Mouse (Mus musculus): Measurements from ENCODE around the gene Map3k6. TPM values are rescaled to one million over a fixed set of nuclear protein-coding genes. Genes with fewer than 3 reads are reported as not detected.

Gene Map3k6
- polyA plus RNA-seq, 1 experiment from 2014 or later, result 2.6 TPM

DNA sequence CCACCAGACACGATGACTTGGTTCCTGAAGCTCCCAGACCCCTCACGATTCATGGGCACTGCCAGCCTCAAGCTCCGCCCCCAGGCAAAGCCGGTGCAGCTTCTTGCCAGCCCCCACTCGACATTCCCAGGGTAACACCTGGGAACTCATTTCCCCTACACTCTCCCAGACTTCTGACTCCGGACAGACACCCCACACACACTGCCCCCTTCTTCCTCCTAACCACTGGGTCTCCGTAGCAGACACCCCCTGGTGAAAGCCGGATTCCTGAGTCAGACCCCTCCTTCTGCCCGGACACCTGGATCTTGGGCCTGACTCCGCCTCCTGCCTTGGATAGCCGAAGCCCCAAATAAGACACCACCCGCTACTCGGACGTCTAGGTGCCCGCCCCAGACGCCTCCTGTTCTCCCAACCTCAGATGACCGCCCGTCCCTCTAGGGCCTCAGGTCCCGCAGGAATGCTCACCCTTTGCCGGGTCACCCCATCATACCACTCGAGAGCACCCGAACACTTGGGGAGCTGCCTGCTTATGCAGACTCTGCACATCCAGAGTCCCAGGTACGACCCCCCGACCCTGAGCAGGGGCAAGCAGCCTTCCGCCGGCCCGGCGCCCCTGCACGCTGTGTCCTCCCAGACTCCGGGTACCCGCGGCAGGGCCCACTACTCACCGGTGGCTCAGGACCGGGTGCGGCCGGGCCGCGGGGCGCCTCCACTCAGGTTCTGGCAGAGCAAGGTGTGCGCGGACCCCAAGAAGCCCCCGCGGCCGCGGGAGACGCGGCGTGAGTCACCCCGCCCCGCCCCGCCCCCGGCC, 28.7 kb upstream of the Map3k6 start, which contains the start of the genes Cd164l2 and Gpr3:
Cd164l2 (plus strand) TSS at position 381 of the 811 bp plus-strand sequence.
Gpr3 (minus strand) TSS at position 786 of the 811 bp plus-strand sequence.
- peak within 1 kb of the TSS; percentile 59 for H3K4me3 ChIP-seq (ENCODE audit: low read depth, low read length)
- H3K36me3 ChIP-seq (ENCODE audit: control insufficient read depth, insufficient read depth, low read length), result no peaks in the 10 kb centered on the region
- peaks cover 7% of the 10 kb centered on the region for H3K27me3 ChIP-seq (ENCODE audit: control insufficient read depth, insufficient read depth, low read length)
- no peak within 1 kb of the TSS for H3K27ac ChIP-seq (ENCODE audit: low read depth, low read length)
- H3K4me1 ChIP-seq (ENCODE audit: control insufficient read depth, insufficient read depth, low read length), result peaks cover 13% of the 10 kb centered on the region
- peak within 1 kb of the TSS; percentile 61 for H3K9ac ChIP-seq (replicated peaks; ENCODE audit: low read depth, low read length)
- H3K9me3 ChIP-seq (ENCODE audit: control insufficient read depth, low read length), result no peaks in the 10 kb centered on the region
- ATAC-seq (ENCODE audit: low read depth), result peak; percentile 47
- H3K4me2 ChIP-seq (ENCODE audit: low read depth, low read length), result peak within 1 kb of the TSS; percentile 94
- WGBS, result under 1% methylated on average over 52 of the region's 52 CpGs

DNA sequence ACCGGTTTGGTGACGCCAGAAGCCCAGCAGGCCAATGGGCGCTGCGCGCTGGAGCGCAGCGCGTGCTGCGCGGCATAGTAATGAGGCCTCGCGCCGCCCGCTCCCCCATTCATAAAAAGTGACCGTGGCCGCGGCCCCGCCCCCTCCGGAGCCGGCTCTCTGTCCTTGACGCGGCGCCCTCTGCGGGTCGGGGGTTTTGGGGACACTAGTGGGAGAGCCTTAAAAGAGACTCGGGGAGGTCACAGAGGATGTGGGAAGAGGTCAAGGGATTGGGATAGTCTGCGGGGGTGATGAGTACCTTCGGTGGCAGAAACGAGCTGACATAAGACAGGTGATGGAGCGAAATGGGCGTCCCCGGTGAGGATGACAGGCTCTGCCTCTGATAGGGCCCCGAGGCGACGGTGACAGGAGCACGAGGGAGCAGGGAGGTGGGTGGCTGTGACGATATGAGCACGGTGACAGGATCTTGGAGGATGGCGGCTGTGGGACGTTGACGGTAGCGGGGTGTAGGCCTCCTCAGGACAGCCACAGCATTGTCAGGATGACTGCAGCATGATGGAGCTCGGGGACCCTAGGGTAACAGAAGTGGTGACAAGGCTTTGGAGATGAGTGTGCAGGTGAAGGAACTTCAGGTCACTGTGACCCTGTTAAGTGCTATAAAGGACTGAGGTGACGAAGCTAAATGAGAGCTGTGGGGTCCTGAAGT, 27.9 kb upstream of the Map3k6 start:
- H3K27me3 ChIP-seq (ENCODE audit: control insufficient read depth, insufficient read depth, low read length), result peaks cover 7% of the 10 kb centered on the region

DNA sequence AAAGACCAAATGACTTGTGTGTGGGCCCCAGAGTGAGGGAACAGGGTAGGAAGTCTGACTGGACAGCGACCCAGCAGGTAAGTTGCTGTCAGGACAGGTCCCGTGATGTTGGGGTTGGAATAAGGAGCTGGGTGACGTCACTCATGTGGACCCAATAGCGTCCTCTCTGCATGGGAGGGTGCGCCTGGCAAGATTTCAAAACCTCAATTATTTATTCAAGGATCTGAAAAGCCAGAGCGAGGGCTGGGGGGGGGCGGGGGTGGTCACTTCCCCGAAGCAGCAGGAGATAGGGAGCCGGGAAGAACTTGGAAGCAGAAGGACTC, 27.4 kb upstream of the Map3k6 start:
- peak overlapping the region; percentile 59 for H3K4me3 ChIP-seq (ENCODE audit: low read depth, low read length)
- H3K27me3 ChIP-seq (ENCODE audit: control insufficient read depth, insufficient read depth, low read length), result peaks cover 7% of the 10 kb centered on the region
- H3K4me2 ChIP-seq (ENCODE audit: low read depth, low read length), result peak overlapping the region; percentile 94
- H3K9ac ChIP-seq (replicated peaks; ENCODE audit: low read depth, low read length), result peak overlapping the region; percentile 61; the same call in 1 of the 2 replicates
- WGBS, result under 1% methylated on average over 9 of the region's 9 CpGs
- H3K27ac ChIP-seq (ENCODE audit: low read depth, low read length), result no peak overlapping the region
- 0 out of 2 replicates have a peak, but pooled peaks have one; percentile 15 for ATAC-seq (ENCODE audit: low read depth)
- H3K4me1 ChIP-seq (ENCODE audit: control insufficient read depth, insufficient read depth, low read length), result peaks cover 13% of the 10 kb centered on the region
- H3K9me3 ChIP-seq (ENCODE audit: control insufficient read depth, low read length), result no peaks in the 10 kb centered on the region
- no peaks in the 10 kb centered on the region for H3K36me3 ChIP-seq (ENCODE audit: control insufficient read depth, insufficient read depth, low read length)

More for the DNA sequence above, 27.9 kb upstream of the Map3k6 start:
- peak overlapping the region; percentile 59 for H3K4me3 ChIP-seq (ENCODE audit: low read depth, low read length)
- no peak overlapping the region for H3K27ac ChIP-seq (ENCODE audit: low read depth, low read length)
- H3K36me3 ChIP-seq (ENCODE audit: control insufficient read depth, insufficient read depth, low read length), result no peaks in the 10 kb centered on the region
- ATAC-seq (ENCODE audit: low read depth), result peak; percentile 82
- peaks cover 13% of the 10 kb centered on the region for H3K4me1 ChIP-seq (ENCODE audit: control insufficient read depth, insufficient read depth, low read length)
- 1% methylated on average over 43 of the region's 44 CpGs for WGBS
- no peaks in the 10 kb centered on the region for H3K9me3 ChIP-seq (ENCODE audit: control insufficient read depth, low read length)
- H3K9ac ChIP-seq (replicated peaks; ENCODE audit: low read depth, low read length), result peak overlapping the region; percentile 61
- peak overlapping the region; percentile 94 for H3K4me2 ChIP-seq (ENCODE audit: low read depth, low read length)

DNA sequence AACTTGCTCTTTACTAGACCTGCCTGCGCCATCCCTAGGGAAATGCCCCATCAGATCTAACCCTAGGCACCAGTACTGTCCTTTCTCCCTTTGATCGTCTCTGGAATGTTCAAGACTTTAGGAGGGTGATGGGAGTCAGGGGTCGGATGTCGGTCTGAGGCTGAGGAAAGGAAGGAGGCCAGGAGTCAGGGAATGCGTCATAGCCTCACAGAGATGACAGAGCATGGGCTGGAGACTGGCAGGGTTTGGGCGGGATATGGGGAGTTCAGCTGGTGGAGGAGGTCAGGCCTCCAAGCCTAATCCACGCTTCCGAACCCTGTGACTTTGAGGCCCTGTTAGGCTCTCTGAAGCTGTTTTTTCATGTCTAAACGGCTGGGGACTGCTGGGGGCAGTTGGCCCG, 27.0 kb upstream of the Map3k6 start:
- H3K4me3 ChIP-seq (ENCODE audit: low read depth, low read length), result peak overlapping the region; percentile 59; the same call in 1 of the 2 replicates
- H3K9ac ChIP-seq (replicated peaks; ENCODE audit: low read depth, low read length), result no peak overlapping the region
- peak; percentile 22; the same call in 1 of the 2 replicates for ATAC-seq (ENCODE audit: low read depth)
- no peak overlapping the region for H3K27ac ChIP-seq (ENCODE audit: low read depth, low read length)
- peak overlapping the region; percentile 94 for H3K4me2 ChIP-seq (ENCODE audit: low read depth, low read length)
- H3K9me3 ChIP-seq (ENCODE audit: control insufficient read depth, low read length), result no peaks in the 10 kb centered on the region
- H3K4me1 ChIP-seq (ENCODE audit: control insufficient read depth, insufficient read depth, low read length), result peaks cover 13% of the 10 kb centered on the region
- WGBS, result 9% methylated on average over 10 of the region's 10 CpGs
- H3K36me3 ChIP-seq (ENCODE audit: control insufficient read depth, insufficient read depth, low read length), result no peaks in the 10 kb centered on the region
- peaks cover 7% of the 10 kb centered on the region for H3K27me3 ChIP-seq (ENCODE audit: control insufficient read depth, insufficient read depth, low read length)

DNA sequence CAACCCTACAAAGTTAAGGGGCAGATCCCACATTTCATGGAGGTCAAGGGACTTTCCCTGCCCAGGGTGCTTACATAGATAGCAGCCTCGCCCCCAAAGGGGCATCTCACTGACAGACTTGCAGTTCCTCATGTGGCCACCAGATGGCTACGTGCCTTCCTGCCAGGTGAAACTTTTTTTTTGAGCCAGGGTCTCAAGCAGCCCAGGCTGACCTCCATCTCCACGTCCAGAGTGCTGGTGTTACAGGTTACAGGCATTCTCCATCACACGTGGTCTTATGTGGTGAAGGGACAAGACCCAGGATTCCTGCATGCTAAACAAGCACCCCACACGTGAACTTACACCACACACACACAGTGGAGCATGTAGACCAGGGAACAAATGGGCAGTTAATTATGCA, 23.0 kb upstream of the Map3k6 start:
- Histone ChIP-seq H3K27ac (ENCODE audit: low read depth, low read length) (no peak overlapping the region), H3K4me3 (ENCODE audit: low read depth, low read length) (no peak overlapping the region), H3K36me3 (ENCODE audit: control insufficient read depth, insufficient read depth, low read length) (no peaks in the 10 kb centered on the region), H3K4me1 (ENCODE audit: control insufficient read depth, insufficient read depth, low read length) (peaks cover 8% of the 10 kb centered on the region), H3K9ac (replicated peaks; ENCODE audit: low read depth, low read length) (no peak overlapping the region), H3K9me3 (ENCODE audit: control insufficient read depth, low read length) (no peaks in the 10 kb centered on the region), H3K4me2 (ENCODE audit: low read depth, low read length) (no peak overlapping the region), H3K27me3 (ENCODE audit: control insufficient read depth, insufficient read depth, low read length) (peaks cover 13% of the 10 kb centered on the region)
- 2% methylated on average over 5 of the region's 5 CpGs for WGBS
- ATAC-seq (ENCODE audit: low read depth), result no peak

DNA sequence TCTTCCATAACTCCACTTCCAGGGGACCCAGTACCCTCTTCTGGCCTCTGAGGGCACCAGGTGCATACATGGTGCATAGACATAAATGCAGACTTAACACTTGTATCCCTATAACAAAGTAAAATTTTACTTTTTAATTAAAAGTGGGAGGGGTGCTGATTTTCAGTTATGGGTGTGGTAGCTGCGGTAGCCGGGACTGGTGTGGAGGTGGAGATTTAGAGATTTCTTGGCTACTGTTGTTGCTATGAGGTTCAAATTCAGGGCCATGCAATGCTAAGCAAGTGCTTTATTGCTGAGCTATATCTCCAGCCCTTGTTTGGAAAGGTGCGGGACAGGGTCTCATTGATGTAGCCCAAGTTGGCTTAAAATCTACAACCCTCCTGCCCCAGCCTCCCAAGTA, 21.9 kb upstream of the Map3k6 start:
- WGBS, result 94% methylated on average over 3 of the region's 3 CpGs
- peaks cover 9% of the 10 kb centered on the region; the same call in 1 of the 2 replicates for H3K27me3 ChIP-seq (ENCODE audit: control insufficient read depth, insufficient read depth, low read length)
- H3K4me3 ChIP-seq (ENCODE audit: low read depth, low read length), result no peak overlapping the region
- H3K4me2 ChIP-seq (ENCODE audit: low read depth, low read length), result no peak overlapping the region
- H3K9ac ChIP-seq (replicated peaks; ENCODE audit: low read depth, low read length), result no peak overlapping the region
- ATAC-seq (ENCODE audit: low read depth), result no peak
- H3K27ac ChIP-seq (ENCODE audit: low read depth, low read length), result no peak overlapping the region
- no peaks in the 10 kb centered on the region for H3K36me3 ChIP-seq (ENCODE audit: control insufficient read depth, insufficient read depth, low read length)
- H3K9me3 ChIP-seq (ENCODE audit: control insufficient read depth, low read length), result no peaks in the 10 kb centered on the region
- no peaks in the 10 kb centered on the region for H3K4me1 ChIP-seq (ENCODE audit: control insufficient read depth, insufficient read depth, low read length)

DNA sequence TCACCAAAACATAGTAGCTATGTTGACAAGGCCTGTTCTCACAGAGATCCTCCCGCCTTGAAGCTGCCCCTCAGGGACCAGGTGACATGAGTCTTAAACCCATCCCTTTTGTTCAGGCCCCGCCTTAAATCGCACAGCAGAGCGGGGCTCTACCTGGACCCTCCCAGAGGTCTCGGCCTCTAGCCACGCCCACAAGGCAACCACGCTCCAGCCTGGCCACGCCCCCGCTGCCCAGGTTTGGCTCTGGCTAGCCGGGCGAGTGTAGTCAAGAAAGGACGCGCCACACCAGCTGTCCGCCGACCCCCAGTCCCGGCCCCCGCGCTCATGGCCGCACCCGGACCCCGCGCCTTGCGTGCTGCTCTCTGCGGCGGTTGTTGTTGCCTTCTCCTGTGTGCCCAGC, 20.0 kb upstream of the Map3k6 start:
- Histone ChIP-seq H3K4me2 (ENCODE audit: low read depth, low read length) (peak overlapping the region; percentile 44), H3K27ac (ENCODE audit: low read depth, low read length) (no peak overlapping the region), H3K9me3 (ENCODE audit: control insufficient read depth, low read length) (no peaks in the 10 kb centered on the region), H3K4me1 (ENCODE audit: control insufficient read depth, insufficient read depth, low read length) (no peaks in the 10 kb centered on the region), H3K36me3 (ENCODE audit: control insufficient read depth, insufficient read depth, low read length) (no peaks in the 10 kb centered on the region), H3K9ac (replicated peaks; ENCODE audit: low read depth, low read length) (peak overlapping the region; percentile 34), H3K4me3 (ENCODE audit: low read depth, low read length) (peak overlapping the region; percentile 24), H3K27me3 (ENCODE audit: control insufficient read depth, insufficient read depth, low read length) (0 out of 2 replicates have a peak, but pooled peaks cover 9% of the 10 kb centered on the region)
- ATAC-seq (ENCODE audit: low read depth), result no peak
- WGBS, result 2% methylated on average over 25 of the region's 25 CpGs

DNA sequence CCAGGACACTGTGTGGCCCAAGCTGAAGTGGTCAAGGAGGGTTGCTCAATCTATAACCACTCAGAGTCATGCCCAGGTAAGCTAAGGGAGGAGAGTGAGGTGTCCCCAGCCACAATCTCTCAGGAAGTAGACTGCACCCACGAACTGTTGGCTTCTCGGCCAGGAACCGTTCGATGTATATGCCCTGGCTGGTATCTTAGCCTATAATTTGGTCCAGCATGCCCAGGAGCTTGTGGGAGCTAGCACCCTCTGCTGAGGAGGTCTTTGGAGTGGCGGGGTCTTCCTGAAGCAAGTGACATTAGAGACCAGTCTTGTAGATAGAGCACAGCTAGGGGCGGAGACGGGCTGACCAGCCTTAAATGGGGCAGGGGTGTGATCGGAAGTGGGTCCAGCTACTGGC, 18.9 kb upstream of the Map3k6 start:
- Histone ChIP-seq H3K9me3 (ENCODE audit: control insufficient read depth, low read length) (no peaks in the 10 kb centered on the region), H3K9ac (replicated peaks; ENCODE audit: low read depth, low read length) (no peak overlapping the region), H3K27me3 (ENCODE audit: control insufficient read depth, insufficient read depth, low read length) (0 out of 2 replicates have a peak, but pooled peaks cover 9% of the 10 kb centered on the region), H3K27ac (ENCODE audit: low read depth, low read length) (no peak overlapping the region), H3K4me3 (ENCODE audit: low read depth, low read length) (no peak overlapping the region), H3K4me1 (ENCODE audit: control insufficient read depth, insufficient read depth, low read length) (no peaks in the 10 kb centered on the region), H3K36me3 (ENCODE audit: control insufficient read depth, insufficient read depth, low read length) (no peaks in the 10 kb centered on the region), H3K4me2 (ENCODE audit: low read depth, low read length) (no peak overlapping the region)
- 82% methylated on average over 8 of the region's 8 CpGs for WGBS
- no peak for ATAC-seq (ENCODE audit: low read depth)

DNA sequence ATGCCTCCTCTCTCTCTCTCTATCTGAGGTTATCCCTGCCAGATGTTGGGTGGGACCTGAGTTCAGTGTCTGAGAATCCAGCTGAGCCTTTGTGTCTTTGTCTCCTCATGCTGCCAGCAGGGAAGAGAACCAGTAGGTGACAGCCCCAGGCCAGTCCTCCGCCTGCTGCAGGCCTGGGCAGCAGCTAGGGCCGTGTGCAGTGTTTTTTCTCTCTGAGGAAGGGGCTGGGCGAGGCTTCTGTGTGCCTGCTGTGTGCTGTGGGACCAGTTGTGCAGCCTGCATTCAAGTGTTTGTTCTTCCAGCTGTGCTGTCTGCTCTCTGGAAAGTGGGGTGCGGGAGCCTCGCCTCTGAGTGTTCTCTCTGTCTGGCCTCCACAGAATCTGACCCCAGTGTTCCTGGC, 16.7 kb upstream of the Map3k6 start:
- no peaks in the 10 kb centered on the region for H3K4me1 ChIP-seq (ENCODE audit: control insufficient read depth, insufficient read depth, low read length)
- H3K27ac ChIP-seq (ENCODE audit: low read depth, low read length), result no peak overlapping the region
- no peak for ATAC-seq (ENCODE audit: low read depth)
- H3K27me3 ChIP-seq (ENCODE audit: control insufficient read depth, insufficient read depth, low read length), result 0 out of 2 replicates have a peak, but pooled peaks cover 9% of the 10 kb centered on the region
- no peaks in the 10 kb centered on the region for H3K9me3 ChIP-seq (ENCODE audit: control insufficient read depth, low read length)
- H3K4me2 ChIP-seq (ENCODE audit: low read depth, low read length), result no peak overlapping the region
- no peak overlapping the region for H3K4me3 ChIP-seq (ENCODE audit: low read depth, low read length)
- no peak overlapping the region for H3K9ac ChIP-seq (replicated peaks; ENCODE audit: low read depth, low read length)
- no peaks in the 10 kb centered on the region for H3K36me3 ChIP-seq (ENCODE audit: control insufficient read depth, insufficient read depth, low read length)
- 57% methylated on average over 5 of the region's 5 CpGs for WGBS

Data from neural tube, embryonic 14.5 days (tissue).